Mouse (Mus musculus) CD4-positive, CD25-positive, alpha-beta regulatory T cell, adult 4 months (primary cell): ENCODE measurements around the gene Vmn1r65. TPM values are rescaled to one million over a fixed set of nuclear protein-coding genes. Genes with fewer than 3 reads are reported as not detected.
"Not testable (repeated sequence)": the region's sequence is repeated elsewhere in the genome, so short reads cannot be mapped to it uniquely, and the experiment has no call there.

Source experiments
- ATAC-seq: one replicate; pipeline ENCODE4 v1.8.0; 2017
- polyA plus RNA-seq, 2 experiments: library from polyadenylated mRNA; unstranded; fragments of 100-300 nt; shearing (Covaris generic); gene quantifications; one replicate each; pipeline ENCODE4 v1.2.1; 2017

Vmn1r65 gene
- polyA plus RNA-seq, result not detected

- ATAC-seq, result no peak
These were observed at the start of gene Vmn1r65 for GRCm38 (mm10) chr7:6010910-6011309. TSS of gene Vmn1r65 (minus strand) at chr7:6011010.

- no peak for ATAC-seq
These were observed 34.1 kb upstream of the Vmn1r65 start, which contains the start of gene Nlrp4c for GRCm38 (mm10) chr7:6044861-6045260. TSS of gene Nlrp4c (plus strand) at chr7:6045161.

GRCm38 (mm10) chr7:5982426-5982825 is 28.4 kb downstream of the Vmn1r65 start:
- ATAC-seq, result not testable (repeated sequence)

- not testable (repeated sequence) for ATAC-seq
These were observed 38.3 kb downstream of the Vmn1r65 start for GRCm38 (mm10) chr7:5972546-5972945.

Other genes starting within 250 kb of the Vmn1r65 start
- gene Vmn1r63, start 205.6 kb downstream of the Vmn1r65 start, polyA plus RNA-seq, result not detected
- gene Vmn1r64, start 126.5 kb downstream of the Vmn1r65 start, polyA plus RNA-seq, result not detected
- not detected for gene Nlrp4c, start 34.2 kb upstream of the Vmn1r65 start, polyA plus RNA-seq
- gene Zfp787, start 145.0 kb upstream of the Vmn1r65 start, polyA plus RNA-seq, result 1 to 10 TPM; 6.7 to 6.9 TPM
- 10 to 100 TPM in 1 of 2 experiments, 1 to 10 TPM in 1; 5.6 to 10.6 TPM for gene Zfp444, start 161.2 kb upstream of the Vmn1r65 start, polyA plus RNA-seq
- gene Galp, start 186.1 kb upstream of the Vmn1r65 start, polyA plus RNA-seq, result not detected
- gene Zscan5b, start 211.3 kb upstream of the Vmn1r65 start, polyA plus RNA-seq, result not detected
- not detected for gene Epp13, start 241.7 kb upstream of the Vmn1r65 start, polyA plus RNA-seq